Mouse (Mus musculus): ENCODE results near the gene Slc8a1. TPM values are rescaled to one million over a fixed set of nuclear protein-coding genes. Genes with fewer than 3 reads are reported as not detected.

Gene Slc8a1
- polyA plus RNA-seq (2012; rRNA removed), result 5.1 and 6.5 TPM in 2 replicates

GRCm38 (mm10) chr17:81738311-81738755 lies at the start of gene Slc8a1:
TSS of gene Slc8a1 (minus strand) at chr17:81738377.

GRCm38 (mm10) chr17:81441463-81441862 lies 296.7 kb downstream of the Slc8a1 start, which contains the start of gene Gm11096:
TSS of gene Gm11096 (plus strand) at chr17:81441763.

